Mouse (Mus musculus) layer of hippocampus, postnatal 10 days (tissue): Measurements from ENCODE around the gene Poln. TPM values are rescaled to one million over a fixed set of nuclear protein-coding genes. Genes with fewer than 3 reads are reported as not detected.

Experiments used
- DNase-seq, 2 experiments: peaks; one replicate each; pipeline ENCODE4 v3.0.0; 2021; ENCODE audit warnings: low spot score in 2 of 2
- long read RNA-seq: library from polyadenylated mRNA; stranded (forward); transcript quantifications from one replicate; pipeline ENCODE4 v2.0.0, GENCODE M21; 2023
- total RNA-seq, 2 experiments: library from RNA; stranded (reverse); gene quantifications; 2 replicates each; pipeline ENCODE4 v1.2.3; 2021

The Poln gene
- 1 to 10 TPM in 1 of 2 experiments, under 1 TPM in 1; 0.58 to 2.0 TPM for total RNA-seq
- long read RNA-seq = 0 reads

DNA sequence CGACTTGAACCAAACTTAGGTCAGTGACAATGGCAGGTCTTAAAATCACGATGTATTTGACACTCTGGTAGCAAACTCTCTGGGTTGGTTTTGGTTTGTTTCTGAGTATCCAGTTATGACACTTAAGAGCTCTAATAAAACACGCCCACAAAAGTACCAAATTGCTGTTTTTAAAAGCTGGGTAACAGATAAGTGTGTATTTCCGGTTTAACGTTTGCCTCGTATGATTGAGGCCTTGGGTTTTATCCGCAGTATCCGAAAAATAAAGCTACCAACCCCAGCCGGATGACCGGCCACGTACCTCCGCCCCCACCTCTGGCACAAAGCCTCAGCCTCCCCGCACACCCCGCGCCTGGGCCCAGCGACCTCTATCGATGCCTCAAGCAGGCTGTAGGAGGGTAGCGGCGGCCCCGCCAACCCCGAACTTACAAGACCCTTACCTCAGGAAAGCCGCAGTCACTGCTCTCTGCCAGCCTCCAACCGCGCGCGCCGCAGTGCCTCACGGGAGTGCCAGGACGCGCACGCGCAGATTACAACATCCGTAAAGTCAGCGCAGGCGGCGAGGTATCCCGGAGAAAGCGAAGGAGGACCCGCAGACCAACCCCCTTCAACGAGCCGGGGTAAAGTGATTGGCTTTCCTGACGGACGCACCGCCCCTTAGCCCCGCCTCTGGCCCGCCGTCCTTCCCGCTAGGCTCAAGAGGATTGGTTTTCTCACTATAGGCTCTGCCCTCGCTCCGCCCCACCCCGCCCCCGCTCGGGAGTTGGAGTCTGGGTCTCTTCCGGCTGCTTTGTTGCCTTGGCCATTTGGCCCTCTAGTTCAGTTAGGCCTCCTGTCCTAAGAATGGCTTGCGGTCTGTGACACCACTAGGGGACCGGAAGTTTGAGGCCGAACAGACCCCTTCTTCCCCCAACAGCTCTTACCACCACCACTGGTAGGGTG, at the start of gene Poln, which contains the start of gene Haus3:
Gene Poln (minus strand): TSS at position 499 of the 942 bp plus-strand sequence.
Gene Haus3 (minus strand): TSS at position 578 of the 942 bp plus-strand sequence.
- peak; percentile 94 to 97 for DNase-seq

DNA sequence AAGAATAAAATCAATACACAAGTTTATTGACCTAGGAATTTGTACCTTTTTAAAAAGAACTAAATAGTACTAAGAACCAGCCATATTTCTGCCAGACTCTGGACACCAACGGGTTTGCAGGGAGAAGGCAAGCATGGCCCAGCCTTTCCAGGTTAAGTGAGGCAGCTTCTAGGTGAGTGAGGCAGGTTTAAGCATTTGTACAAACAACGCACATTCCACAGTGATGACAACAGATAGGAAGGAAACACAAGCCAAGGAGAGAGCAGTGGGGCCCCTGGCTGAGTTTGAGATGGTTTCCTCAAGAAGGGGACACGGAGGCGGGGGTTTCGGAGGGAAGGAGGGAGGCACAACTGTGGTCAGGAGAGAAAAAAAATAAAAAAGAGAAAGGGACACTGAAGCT, 49.4 kb upstream of the Poln start:
- DNase-seq = no peak

DNA sequence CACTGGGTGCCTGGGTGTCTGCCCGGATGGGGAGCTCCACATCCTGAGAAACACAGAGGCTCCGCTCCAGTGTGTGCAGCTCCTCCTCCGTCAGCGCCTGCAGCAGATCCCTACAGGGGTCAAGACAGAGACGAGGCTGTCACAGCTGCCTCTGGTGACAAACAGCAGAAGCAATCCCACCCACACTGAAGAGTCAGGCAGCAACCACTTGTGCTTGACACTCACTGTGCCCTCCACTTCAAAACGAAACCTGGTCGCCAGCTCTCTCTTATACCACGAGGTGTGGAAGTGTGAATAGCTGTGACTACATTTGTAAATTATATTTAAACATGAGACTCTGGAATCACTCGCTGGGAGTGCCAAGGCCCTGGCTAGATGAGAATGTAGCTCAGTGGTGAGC, 48.5 kb upstream of the Poln start:
- DNase-seq = no peak

DNA sequence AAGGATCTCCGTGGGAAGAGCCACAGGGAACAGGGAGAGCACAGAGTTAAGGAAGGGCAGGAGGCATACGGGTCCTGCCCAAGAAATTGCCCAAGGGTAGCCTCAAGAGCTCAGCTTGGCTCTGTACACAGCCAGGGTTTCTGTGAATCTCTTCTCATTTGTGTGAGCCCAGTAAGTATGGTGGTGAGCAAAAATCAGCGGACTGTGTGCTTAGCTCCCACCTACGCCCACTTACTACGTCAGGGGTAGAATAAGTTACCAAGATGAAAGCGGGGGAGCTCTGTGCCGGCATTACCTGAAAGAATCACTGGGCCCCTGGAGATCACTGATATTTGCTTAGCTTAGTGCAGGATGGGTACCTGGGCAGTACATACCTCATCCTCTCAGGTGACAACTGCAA, 46.8 kb upstream of the Poln start:
- no peak for DNase-seq

DNA sequence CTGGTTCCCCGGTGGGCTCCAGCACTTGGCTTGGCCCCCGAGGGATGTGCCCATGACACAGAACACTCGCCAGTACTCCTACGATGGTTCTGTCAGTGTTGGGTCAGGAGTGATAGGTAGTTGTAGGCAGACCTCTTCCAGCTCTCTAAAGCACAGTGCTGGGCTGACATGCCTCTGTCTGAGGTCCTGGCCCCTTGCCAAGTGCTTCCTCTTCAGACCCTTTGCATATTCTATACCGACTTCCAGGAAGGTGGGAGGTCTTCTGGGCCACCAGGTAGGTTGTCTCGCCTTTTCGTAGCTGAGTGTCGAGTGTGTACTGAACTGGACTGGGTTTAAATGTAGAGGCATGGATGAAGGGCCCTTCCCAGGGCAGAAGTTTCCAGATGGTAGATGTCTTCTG, 44.4 kb upstream of the Poln start:
- DNase-seq = no peak

DNA sequence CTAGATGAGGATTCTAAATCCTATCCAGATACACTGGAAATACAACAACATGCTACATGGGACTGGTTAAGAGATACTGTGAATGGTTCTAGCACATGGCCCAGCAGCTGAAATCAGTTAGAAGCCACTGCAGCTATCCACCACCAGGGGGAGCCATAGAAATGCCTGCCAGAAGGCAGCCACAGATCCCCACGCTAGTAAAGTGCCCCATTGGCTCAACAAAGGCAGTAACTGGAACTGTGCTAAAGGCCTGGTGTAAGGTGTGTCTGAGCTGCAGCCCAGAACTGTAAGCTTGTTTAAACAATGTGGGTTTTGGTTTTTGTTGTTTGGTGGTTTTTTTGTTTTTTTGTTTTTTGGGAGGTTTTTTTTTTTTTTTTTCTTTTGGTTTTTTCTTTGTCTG, 41.0 kb upstream of the Poln start:
- DNase-seq = peak; percentile 78 to 82

DNA sequence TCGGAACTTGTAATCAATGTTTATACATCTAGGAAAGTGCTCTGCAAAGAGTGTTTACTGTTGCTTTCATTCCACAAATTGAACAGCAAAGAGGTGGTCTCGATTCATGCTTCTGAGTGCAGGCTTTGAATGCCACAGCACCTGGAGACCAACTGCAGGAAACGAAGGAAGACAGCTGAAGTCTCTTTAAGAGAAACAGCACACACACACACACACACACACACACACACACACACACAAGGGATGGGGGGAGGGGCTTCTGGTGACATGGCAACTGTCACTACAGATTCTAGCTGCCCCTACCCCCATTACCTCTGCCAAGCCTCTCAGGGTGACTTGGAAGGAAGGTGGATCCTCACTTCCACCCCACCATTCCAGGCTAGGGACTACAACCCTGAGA, 38.3 kb upstream of the Poln start:
- no peak for DNase-seq

DNA sequence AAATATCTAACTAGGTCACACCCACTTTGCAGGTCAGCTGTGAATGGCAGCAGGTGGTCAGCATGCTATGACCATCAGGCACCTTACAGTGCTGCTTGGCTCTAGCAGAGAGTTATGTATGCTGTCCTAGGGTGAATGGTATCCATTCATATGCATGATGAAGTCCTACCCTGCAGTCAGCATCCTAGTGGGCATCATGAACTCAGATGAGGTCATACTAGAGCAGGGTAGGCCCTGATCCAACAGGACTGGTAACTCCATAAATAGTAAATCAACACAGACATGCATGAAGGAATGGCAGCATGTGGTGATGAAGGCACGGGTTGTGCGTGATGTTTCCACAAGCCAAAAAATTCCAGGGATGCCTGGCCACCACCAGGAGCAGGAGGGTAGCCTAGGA, 36.5 kb upstream of the Poln start:
- DNase-seq = no peak

DNA sequence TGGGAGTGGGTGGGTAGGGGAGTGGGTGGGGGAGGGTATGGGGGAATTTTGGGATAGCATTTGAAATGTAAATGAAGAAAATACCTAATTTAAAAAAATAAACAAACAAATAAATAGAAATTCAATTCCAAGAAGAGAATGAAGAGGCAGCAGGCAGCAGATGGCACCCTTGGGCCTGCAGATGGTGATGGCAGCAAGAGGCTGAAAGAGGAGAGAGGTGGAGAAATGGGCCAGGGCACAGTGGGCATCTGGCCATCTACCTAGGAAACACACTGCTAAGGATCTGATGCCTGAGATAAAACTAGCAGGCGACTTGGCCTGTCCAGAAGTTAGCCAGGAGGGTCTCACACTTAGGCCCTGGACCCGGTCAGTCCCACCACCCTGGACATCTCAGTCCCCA, 35.7 kb upstream of the Poln start:
- DNase-seq = no peak

DNA sequence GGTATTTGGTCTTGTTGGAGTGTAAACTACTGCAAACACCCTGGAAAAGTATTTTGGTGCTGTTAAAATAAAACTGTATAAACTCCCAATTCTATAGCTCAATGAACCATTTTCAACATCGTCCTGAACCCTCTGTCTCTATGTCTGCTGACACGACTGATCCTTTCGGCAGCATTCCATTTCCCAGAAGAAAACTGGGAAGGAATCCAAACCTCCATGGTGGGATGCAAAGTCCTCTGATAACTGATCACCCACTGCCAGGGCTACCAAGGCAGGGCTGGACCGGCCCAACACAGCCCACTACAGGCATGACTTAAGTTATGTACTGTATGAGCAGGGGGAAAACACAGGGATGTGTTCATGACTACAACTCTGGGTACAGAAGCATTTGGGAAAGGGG, 32.8 kb upstream of the Poln start:
- DNase-seq = no peak

DNA sequence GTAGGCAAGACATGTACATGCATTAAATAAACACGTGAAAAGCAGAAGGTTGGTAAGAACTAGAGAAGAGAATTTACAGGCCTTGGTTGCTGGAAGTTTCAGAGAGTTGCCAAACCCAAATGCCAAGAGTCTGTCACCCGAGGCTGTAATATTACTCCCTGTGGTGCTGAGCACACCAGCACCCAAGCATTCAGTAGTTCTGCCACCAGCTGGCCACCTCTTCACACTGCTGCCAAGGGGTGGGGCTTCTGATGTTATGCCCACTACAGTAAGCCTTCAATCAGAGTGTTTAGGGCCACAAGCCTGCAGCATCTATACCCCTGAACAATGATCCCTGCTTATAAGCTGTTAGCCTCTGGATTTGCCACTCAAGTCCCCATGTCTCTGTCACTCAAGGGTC, 32.1 kb upstream of the Poln start:
- no peak for DNase-seq

DNA sequence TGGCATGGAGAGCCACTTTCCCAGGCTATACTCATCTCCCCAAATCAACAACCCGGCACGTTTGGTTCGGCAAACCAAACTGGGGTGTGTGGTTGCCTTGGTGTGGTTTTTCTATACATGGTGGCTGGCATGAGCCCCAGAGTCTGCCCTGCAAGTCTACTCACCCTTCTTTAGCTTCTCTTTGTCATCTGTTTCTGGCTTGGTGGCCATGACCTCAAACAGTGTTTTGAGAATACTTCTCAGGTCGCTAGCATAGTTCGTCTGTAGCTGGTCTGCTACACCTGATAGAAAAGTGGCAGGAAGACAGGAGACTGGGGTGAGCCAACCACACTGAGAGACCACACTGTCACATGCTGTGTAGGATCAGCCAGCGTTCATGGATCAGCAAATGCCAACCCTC, 29.4 kb upstream of the Poln start:
- DNase-seq = no peak

DNA sequence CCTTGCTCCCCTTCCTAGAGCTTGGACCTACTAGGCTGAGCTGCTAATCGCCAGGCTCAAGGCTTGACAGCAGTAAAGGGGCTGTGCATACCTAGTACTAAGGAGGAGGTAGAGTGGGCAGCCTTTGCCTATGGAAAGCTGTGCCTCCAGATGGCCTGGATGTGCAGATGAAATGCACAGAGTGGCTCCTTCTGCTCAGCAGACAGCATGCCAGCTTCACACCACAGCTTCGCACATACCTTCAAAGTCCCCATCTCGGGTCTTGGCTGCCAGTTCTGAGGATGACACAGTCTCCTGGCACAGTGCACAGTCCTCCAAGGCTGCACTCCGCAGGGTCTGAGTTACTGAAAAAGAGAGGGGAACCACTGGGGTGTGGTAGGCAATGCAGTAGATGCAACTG, 28.0 kb upstream of the Poln start:
- DNase-seq = no peak

DNA sequence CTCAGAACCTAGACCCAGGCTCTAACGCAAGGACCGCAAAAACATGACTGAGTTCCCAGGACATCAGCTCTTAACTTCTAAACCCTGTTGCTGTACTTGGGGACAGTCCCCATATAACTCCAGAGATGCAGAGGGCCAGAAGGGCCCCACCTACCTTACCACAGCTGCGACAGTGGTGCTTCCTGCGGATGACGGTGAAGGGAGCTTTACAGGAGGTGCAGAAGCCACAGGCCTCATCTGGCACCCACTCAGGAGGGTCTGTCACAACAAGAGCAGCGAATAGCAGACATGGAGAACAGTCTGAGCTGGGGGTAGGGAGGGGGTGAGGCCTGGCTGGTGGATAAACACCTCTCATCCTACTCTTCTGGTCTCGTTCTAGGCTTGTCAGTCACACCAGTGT, 27.2 kb upstream of the Poln start:
- DNase-seq = no peak

DNA sequence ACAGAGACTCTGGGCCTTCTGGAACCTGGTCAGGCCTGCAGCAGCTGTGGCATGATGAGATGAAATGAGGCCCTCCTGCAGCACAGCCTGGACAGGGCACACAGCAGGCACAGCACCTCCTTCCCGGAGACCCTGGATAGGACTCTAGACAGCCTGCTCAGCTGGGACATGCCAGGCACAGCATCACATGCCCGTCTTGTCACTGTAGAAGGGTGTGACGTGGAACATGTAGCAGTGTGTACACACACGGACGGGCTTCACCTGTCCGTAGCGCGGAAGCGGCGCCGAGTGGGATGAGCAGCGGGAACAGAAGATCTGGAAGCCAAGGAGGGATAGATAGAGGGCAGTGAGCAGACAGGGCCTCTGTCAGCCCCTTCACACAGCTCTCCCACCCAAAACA, 26.5 kb upstream of the Poln start:
- DNase-seq = no peak

DNA sequence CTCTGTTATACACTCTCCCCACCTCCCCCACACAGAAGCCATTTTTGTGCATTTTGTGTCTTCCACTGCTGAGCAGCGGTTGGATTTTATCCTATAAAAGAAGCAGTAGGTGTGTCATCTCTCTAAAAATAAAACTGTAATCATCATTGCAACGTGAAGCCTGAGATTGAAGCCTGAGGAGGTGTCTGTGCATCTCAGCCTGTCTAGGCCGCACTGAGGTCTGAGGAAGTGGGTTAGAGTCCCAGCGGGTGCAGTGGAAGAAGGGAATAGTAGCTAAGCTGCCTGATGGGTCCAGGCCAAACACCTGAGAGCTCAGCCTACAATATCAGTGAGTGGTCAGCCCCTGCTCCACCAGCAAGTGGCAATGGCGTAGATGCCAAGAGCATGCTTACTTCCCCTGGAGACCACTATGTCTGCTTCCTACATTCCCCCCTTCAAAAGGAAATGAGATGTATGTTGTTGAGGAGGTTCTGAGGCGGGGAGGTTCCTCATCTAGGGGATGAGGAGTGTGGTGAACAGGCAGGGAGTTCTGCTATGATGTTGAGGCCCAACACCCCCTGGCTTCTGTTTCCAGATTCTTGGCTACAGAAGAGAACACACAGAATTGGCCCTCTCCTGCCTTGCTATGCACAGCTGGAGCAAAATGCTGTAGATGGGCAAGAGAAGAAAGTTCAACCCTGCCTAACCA, 25.9 kb upstream of the Poln start:
- DNase-seq = no peak

DNA sequence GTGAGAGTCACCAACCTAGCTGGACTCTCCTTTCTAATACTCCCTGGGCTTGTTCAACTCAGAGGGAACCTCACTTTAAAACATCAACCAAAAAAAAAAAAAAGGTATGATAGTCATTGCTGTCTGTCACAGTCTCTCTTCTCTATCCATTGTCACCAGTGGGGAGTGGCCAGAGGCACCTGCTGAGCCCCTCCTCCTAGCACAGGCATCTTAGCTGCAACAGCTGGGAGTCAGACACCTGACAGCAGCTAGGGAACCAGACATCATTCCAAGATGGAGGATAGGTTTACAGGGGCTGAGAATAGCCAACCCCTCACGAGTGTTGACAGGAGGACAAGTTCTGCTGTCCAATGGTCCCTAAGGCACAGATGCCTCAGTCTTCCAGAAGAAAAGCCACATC, 25.2 kb upstream of the Poln start:
- no peak for DNase-seq

DNA sequence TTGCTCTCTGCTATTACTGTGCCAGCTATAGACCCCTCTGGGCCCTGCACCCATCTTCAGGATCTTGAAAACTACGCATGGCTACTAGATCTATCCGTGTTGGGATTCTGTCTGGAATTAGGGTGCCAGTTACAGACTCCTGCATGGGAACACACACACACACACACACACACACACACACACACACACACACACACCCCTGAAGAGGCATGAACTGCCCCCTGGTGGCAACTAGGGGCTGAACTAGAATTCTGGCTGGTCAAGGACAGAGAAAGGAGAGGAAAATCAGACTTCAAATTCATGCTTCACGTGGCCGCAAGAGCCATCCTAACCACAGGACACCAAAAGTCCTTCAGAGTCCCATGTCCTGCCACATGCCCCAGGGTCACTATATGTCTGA, 22.6 kb upstream of the Poln start:
- peak; percentile 49 to 52 for DNase-seq

DNA sequence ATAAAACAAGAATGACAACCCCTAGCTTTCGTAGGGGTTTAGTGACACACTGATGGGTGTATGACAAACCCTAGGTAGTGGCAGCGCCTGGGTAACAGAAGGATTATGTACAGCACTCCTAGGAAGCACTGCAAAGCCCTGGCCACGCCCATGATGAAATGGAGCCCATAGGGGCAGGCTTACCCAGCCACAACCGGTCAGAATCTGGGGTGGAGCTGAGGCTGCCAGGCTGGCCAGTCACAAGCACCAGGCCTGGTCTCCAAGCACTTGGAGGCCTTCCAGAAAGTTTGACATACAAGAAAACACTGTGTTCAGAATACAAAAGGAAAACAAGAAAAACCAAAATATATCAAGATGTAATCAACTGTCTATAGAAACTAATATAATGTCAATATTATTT, 21.8 kb upstream of the Poln start:
- no peak for DNase-seq

DNA sequence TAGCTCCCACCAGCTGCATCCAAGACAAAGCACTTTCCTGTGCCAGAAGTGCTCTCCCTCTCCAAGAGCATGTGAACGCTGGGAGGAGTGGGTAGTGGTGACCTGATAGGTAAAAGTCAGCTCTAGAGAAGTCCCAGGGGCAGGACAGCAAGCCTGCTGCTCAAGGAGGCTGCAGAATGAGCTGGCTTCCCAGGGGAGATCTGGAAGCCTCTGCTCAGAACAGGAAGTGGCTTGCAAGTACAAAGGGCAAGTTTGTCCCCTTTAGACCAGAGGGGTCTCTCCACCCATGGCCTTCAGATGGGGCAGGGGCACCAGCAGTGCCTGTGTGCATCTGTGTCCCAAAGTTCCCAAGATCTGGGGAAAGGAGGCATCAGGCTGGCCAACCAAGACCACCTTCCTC, 20.3 kb upstream of the Poln start:
- no peak for DNase-seq

DNA sequence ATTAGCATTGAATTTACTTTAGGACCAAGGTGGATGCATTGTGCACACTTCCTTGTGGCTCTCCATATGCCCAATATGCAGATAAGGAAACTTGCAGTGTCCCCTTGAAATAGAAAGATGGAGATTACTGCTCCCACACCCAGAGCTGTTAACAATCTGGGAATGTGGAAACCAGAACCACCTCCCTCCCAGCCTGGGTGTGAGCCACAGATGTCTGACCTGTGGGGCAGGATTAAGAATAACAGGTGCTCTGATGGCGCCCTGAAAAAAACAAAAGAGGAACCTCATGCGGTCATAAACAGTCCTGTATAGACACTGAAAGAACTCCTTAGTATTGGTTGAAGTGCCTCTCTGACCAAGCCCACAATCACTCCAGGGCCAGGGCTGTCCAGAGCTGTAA, 19.6 kb upstream of the Poln start:
- DNase-seq = no peak

DNA sequence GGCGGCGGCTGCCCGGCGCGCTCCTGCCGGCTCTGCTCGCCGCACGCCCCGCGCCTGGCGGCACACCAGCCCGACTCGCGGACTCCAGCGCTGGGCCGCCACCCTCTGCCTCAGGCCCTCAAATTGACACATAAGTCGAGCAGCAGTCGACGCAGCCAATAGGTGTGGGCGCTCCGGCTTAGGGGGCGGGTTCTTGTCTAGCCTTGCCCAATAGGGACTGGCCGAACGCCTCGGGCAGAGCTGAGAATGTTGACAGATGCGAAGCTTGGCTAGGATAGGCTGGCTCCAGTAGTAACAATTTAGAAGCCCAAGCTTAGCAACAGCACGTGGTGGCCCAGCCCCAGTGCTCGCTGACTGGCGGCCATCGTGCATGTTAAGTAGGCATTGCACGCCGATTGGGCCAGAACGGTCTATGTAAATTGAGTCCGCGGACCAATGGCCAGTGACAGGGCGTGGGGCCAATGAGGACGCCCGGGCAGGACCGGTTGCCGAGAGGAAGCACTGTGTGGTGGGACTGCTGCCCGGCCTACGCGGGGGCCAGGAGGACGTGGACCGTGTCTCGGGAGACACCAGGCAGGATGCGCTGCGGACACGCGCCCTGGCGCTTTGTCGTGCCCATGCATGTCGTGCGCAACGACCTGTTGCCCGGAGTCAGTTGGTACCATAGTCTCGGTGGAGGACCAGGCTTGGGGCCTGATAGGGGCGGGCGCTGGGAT, 18.5 kb upstream of the Poln start, which contains the start of gene Mxd4:
Gene Mxd4 (minus strand): TSS at position 120 of the 716 bp plus-strand sequence.
- DNase-seq = peak; percentile 98 to 99
